Mouse (Mus musculus) G1E (cell line): ENCODE results near the gene Gfpt2. TPM values are rescaled to one million over a fixed set of nuclear protein-coding genes. Genes with fewer than 3 reads are reported as not detected.

Experiments
- ATAC-seq: 2 replicates; pipeline ENCODE4 v1.8.0; 2016; ENCODE audit warnings: mild to moderate bottlenecking; ENCODE audit not compliant: insufficient number of reproducible peaks, poor library complexity, low FRiP score, severe bottlenecking; ENCODE audit errors: extremely low read depth
- DNase-seq: peaks from one replicate; pipeline ENCODE4 v3.0.0; 2012; ENCODE audit warnings: low spot score
- H3K27me3 ChIP-seq: 2 replicates; pipeline ENCODE4 v1.6.1; 2012; ENCODE audit warnings: mild to moderate bottlenecking, low read length, inconsistent platforms; ENCODE audit not compliant: insufficient read depth
- H3K36me3 ChIP-seq: replicated peaks from 2 replicates; pipeline ENCODE3; 2012; ENCODE audit warnings: mild to moderate bottlenecking, inconsistent platforms
- H3K4me1 ChIP-seq: 2 replicates; pipeline ENCODE4 v1.6.1; 2012; ENCODE audit warnings: low read depth, low read length, inconsistent platforms, mixed read lengths; ENCODE audit not compliant: insufficient read depth
- H3K4me3 ChIP-seq: 2 replicates; pipeline ENCODE4 v1.5.1; 2012; ENCODE audit warnings: low read depth, mild to moderate bottlenecking, inconsistent platforms, low read length, moderate library complexity, mixed read lengths
- H3K9me3 ChIP-seq: replicated peaks from 2 replicates; pipeline ENCODE4 v1.6.1; 2012; ENCODE audit warnings: inconsistent platforms
- CTCF ChIP-seq: IDR thresholded peaks from 2 replicates; pipeline ENCODE4 v1.5.1; 2012; ENCODE audit warnings: low read depth, low read length, inconsistent platforms, mixed read lengths
- GATA1 ChIP-seq: IDR thresholded peaks from 2 replicates; pipeline ENCODE4 v1.6.1; 2012; ENCODE audit warnings: borderline replicate concordance, low read length, inconsistent platforms, mixed read lengths
- GATA2 ChIP-seq: IDR thresholded peaks from 2 replicates; pipeline ENCODE4 v1.6.1; 2012; ENCODE audit warnings: low read depth, low read length, inconsistent platforms, borderline replicate concordance
- POLR2AphosphoS5 ChIP-seq: IDR thresholded peaks from 2 replicates; pipeline ENCODE4 v1.6.1; 2012; ENCODE audit warnings: low read depth, low read length, inconsistent platforms; ENCODE audit not compliant: insufficient replicate concordance
- TAL1 ChIP-seq: conservative IDR thresholded peaks from 2 replicates; pipeline ENCODE4 v1.6.1; 2012; ENCODE audit warnings: low read depth, low read length, inconsistent platforms, mixed read lengths
- polyA plus RNA-seq: library from polyadenylated mRNA; stranded (reverse); fragments of >175 nt; gene quantifications from 2 replicates; pipeline ENCODE4 v1.2.3, GENCODE M21; 2012
- total RNA-seq, 2 experiments: library from RNA; stranded (forward) in 1 of 2; stranded (reverse) in 1 of 2; fragments of 200-1000 nt in 1 of 2; fragments of >200 nt in 1 of 2; fragmentation: Nextera tagmentation in 1 of 2; gene quantifications; 2 replicates each; pipeline ENCODE4 v1.2.3; 2014 to 2017

Gene Gfpt2
- not detected in 2 replicates for total RNA-seq (2014; fragmentation: Nextera tagmentation)
- 0.22 and 0.23 TPM in 2 replicates for total RNA-seq (2017)
- polyA plus RNA-seq: not detected in 2 replicates

DNA sequence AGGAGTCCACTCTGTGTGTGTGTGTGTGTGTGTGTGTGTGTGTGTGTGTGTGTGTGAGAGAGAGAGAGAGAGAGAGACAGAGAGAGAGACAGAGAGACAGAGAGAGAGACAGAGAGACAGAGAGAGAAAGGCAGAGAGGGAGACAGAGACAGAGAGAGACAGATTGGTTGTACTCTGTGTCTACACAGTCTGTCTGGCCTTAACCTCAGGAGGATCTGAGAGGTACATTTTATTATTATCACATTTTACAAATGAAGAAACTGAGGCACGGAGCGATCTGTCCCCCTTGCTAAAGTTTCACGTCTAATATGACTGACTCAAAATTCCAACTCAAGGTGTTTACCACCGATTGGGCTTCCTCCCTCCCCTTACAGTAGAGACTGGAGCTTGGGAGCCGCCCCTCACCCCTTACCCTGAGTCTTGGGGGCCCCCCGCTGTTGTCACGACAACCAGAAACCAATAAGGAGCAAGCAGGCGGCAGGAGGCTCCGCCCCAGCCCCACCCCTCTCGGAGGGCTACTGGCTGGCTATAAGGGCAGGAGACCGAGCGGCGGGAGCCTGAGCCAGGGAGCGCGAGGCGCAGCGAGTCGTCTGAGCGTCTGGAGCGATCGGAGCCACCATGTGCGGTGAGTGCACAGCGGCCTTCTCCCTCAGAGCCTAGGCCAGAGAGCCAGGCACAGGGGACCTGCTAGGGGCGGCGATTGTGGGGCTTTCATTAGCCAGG, at the start of gene Gfpt2:
Gfpt2 (plus strand) TSS at position 560 of the 723 bp plus-strand sequence.
- TF ChIP-seq TAL1 (no peak), CTCF (no peak)
- DNase-seq: peak; percentile 36
- peaks cover 17% of the 10 kb centered on the region for H3K4me1 ChIP-seq
- no peak for ATAC-seq
- peaks cover 63% of the 10 kb centered on the region for H3K27me3 ChIP-seq
- H3K4me3 ChIP-seq: peak within 1 kb of the TSS; percentile 62; the same call in 1 of the 2 replicates
- H3K9me3 ChIP-seq: no peaks in the 10 kb centered on the region
- H3K36me3 ChIP-seq: no peaks in the 10 kb centered on the region

- Histone ChIP-seq H3K36me3 (no peaks in the 10 kb centered on the region), H3K4me3 (no peak overlapping the region), H3K27me3 (peaks cover 20% of the 10 kb centered on the region), H3K9me3 (peaks cover 5% of the 10 kb centered on the region), H3K4me1 (peaks cover 22% of the 10 kb centered on the region)
- ATAC-seq: no peak
- DNase-seq: no peak
- TF ChIP-seq TAL1 (no peak), CTCF (no peak), POLR2AphosphoS5 (no peak), GATA1 (no peak), GATA2 (no peak)
Measured at GRCm38 (mm10) chr11:49744981-49745380, 49.0 kb upstream of the Gfpt2 start.

DNA sequence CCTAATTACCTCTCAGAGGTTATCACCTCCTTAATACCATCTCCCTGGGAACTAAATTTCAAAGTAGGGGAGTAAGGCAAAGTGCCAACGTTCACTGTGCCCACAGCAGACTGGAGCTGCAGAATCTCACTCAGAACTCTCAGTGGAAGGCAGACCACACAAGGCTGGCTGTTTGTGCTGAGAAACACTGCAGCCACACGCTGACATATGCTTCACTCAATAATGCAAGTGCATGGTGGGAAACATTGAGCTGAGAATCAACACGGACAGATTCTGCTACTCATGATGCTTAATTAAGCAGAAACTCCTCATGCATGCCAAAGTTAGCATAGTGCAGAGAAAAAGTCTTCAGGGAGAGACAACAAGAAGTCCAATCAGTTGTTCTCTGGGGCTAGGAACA, 48.1 kb upstream of the Gfpt2 start:
- TF ChIP-seq GATA1 (no peak), CTCF (no peak), GATA2 (no peak)
- DNase-seq (no peak), ATAC-seq (no peak)
- Histone ChIP-seq H3K4me3 (no peak overlapping the region), H3K27me3 (peaks cover 24% of the 10 kb centered on the region), H3K36me3 (no peaks in the 10 kb centered on the region), H3K9me3 (peaks cover 5% of the 10 kb centered on the region), H3K4me1 (peaks cover 18% of the 10 kb centered on the region)

DNA sequence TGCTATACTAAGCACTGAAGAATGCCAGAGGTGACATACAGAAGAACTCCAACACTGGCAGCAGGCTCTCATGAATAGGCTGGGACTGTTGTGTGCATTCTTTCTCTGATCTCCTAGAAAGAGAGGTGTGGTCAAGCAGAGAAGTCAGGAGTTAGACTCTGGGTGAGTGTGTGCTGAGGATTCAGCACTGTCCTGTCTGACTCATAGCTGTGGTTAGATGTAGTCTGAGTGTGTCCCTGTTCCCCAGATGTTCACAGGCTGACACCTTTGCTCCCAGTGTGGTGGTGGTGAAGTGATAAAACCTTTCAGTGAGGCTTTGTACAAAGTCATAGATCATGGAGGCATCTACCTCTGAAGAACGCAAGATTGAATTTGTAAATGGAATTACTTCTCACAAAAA, 47.2 kb upstream of the Gfpt2 start:
- peaks cover 5% of the 10 kb centered on the region for H3K9me3 ChIP-seq
- no peak for DNase-seq
- H3K27me3 ChIP-seq: peaks cover 32% of the 10 kb centered on the region
- no peak for ATAC-seq
- H3K36me3 ChIP-seq: no peaks in the 10 kb centered on the region
- H3K4me1 ChIP-seq: peaks cover 16% of the 10 kb centered on the region
- H3K4me3 ChIP-seq: no peak overlapping the region
- TF ChIP-seq CTCF: no peak
- no peak for TF ChIP-seq GATA1
- TF ChIP-seq POLR2AphosphoS5: no peak

GRCm38 (mm10) chr11:49754958-49755665, 38.9 kb upstream of the Gfpt2 start:
- Histone ChIP-seq H3K36me3 (no peaks in the 10 kb centered on the region), H3K4me1 (peaks cover 11% of the 10 kb centered on the region), H3K4me3 (0 out of 2 replicates have a peak overlapping the region, but pooled peaks have one; percentile 1), H3K9me3 (no peaks in the 10 kb centered on the region), H3K27me3 (peaks cover 26% of the 10 kb centered on the region)
- no peak for TF ChIP-seq GATA1
- DNase-seq (no peak), ATAC-seq (no peak)

DNA sequence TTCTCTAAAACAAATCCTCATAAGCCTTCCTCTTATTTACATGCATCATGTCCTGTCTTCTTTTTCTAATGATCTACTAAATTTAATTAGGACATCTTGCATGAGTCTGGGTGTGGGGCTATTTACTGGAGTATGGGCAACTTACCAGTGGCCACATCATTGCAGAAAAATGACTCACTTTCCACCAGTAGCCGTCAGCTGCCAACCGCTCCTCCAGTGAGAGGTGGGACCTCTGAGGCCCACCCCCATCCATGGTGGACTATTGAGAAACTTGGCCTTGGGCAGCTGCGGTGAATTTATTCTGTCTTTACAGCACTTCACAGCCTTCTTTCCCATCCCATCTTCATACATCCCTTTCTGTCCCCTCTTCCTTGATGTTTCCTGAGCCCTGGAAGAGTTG, 35.9 kb upstream of the Gfpt2 start:
- no peaks in the 10 kb centered on the region for H3K36me3 ChIP-seq
- no peak for DNase-seq
- peaks cover 18% of the 10 kb centered on the region for H3K27me3 ChIP-seq
- no peak for ATAC-seq
- no peak overlapping the region for H3K4me3 ChIP-seq
- no peaks in the 10 kb centered on the region for H3K9me3 ChIP-seq
- no peak for TF ChIP-seq GATA2
- TF ChIP-seq GATA1: no peak
- H3K4me1 ChIP-seq: peaks cover 15% of the 10 kb centered on the region

DNA sequence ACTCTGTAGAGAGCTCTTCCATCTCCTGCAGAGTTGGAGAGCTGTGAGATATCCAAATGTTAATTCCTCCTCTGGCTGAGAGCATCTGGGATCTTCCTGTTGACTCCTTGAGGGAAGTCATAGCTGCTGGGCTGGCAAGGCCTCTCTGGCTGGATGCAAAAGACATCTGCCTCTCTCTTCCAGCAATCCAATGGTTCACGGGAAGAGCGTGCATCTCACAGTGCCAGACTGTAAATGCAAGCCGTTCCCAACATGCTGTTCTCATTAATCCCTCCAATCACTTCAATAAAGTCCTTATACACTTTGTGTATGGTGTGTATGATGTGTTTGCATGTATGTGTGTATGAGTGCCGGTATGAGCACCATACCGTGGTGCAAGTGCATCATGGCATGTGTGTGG, 32.8 kb upstream of the Gfpt2 start:
- H3K4me3 ChIP-seq: no peak overlapping the region
- no peaks in the 10 kb centered on the region for H3K36me3 ChIP-seq
- TF ChIP-seq TAL1 (no peak), GATA2 (no peak), POLR2AphosphoS5 (no peak), CTCF (no peak), GATA1 (no peak)
- no peaks in the 10 kb centered on the region for H3K9me3 ChIP-seq
- H3K27me3 ChIP-seq: peaks cover 6% of the 10 kb centered on the region; the same call in 1 of the 2 replicates
- DNase-seq (no peak), ATAC-seq (no peak)
- H3K4me1 ChIP-seq: peaks cover 37% of the 10 kb centered on the region
